Mouse (Mus musculus) midbrain, embryonic 13.5 days (tissue): ENCODE measurements around the gene Filip1l. TPM values are rescaled to one million over a fixed set of nuclear protein-coding genes. Genes with fewer than 3 reads are reported as not detected.

Experiments
- ATAC-seq: fragments of 200-750 bp; cut with Nextera tagmentation; 2 replicates; pipeline ENCODE4 v1.8.0; 2017; ENCODE audit warnings: mild to moderate bottlenecking, moderate TSS enrichment, moderate library complexity
- H3K27ac ChIP-seq: fragments of 300-500 bp; sonication (generic); 2 replicates; pipeline ENCODE4 v1.5.1; 2015; ENCODE audit warnings: inconsistent platforms, mild to moderate bottlenecking, moderate library complexity
- H3K27me3 ChIP-seq: fragments of 300-500 bp; sonication (generic); 2 replicates; pipeline ENCODE4 v1.6.1; 2015; ENCODE audit warnings: mild to moderate bottlenecking, inconsistent platforms
- H3K36me3 ChIP-seq: fragments of 300-500 bp; sonication (generic); 2 replicates; pipeline ENCODE4 v1.6.1; 2015; ENCODE audit warnings: mild to moderate bottlenecking, inconsistent platforms
- H3K4me1 ChIP-seq: fragments of 300-500 bp; sonication (generic); replicated peaks from 2 replicates; pipeline ENCODE4 v1.6.1; 2015; ENCODE audit warnings: inconsistent platforms
- H3K4me2 ChIP-seq: fragments of 300-500 bp; sonication (generic); replicated peaks from 2 replicates; pipeline ENCODE4 v1.6.1; 2015; ENCODE audit warnings: moderate library complexity, mild to moderate bottlenecking, inconsistent platforms
- H3K4me3 ChIP-seq: fragments of 300-500 bp; sonication (generic); replicated peaks from 2 replicates; pipeline ENCODE4 v1.5.1; 2015; ENCODE audit warnings: mild to moderate bottlenecking, inconsistent platforms
- H3K9ac ChIP-seq: fragments of 300-500 bp; sonication (generic); replicated peaks from 2 replicates; pipeline ENCODE4 v1.6.1; 2015; ENCODE audit warnings: mild to moderate bottlenecking, inconsistent platforms
- H3K9me3 ChIP-seq: fragments of 300-500 bp; sonication (generic); 2 replicates; pipeline ENCODE4 v1.6.1; 2016; ENCODE audit warnings: mild to moderate bottlenecking, inconsistent platforms
- WGBS: fragments of 180-500 bp; shearing (Covaris S2); methylation state at CpG from one replicate; pipeline ENCODE4 v1.1.7; 2015; 5-methylcytosine and 5-hydroxymethylcytosine counted together
- polyA plus RNA-seq: library from polyadenylated mRNA; unstranded; fragments of >200 nt; fragmentation: Nextera tagmentation; extraction: Ambion mirVana; gene quantifications from 2 replicates; pipeline ENCODE4 v1.2.1, GENCODE M21; 2015

Gene Filip1l
- polyA plus RNA-seq, 1 experiment from 2014 or later: 2.9 TPM

DNA sequence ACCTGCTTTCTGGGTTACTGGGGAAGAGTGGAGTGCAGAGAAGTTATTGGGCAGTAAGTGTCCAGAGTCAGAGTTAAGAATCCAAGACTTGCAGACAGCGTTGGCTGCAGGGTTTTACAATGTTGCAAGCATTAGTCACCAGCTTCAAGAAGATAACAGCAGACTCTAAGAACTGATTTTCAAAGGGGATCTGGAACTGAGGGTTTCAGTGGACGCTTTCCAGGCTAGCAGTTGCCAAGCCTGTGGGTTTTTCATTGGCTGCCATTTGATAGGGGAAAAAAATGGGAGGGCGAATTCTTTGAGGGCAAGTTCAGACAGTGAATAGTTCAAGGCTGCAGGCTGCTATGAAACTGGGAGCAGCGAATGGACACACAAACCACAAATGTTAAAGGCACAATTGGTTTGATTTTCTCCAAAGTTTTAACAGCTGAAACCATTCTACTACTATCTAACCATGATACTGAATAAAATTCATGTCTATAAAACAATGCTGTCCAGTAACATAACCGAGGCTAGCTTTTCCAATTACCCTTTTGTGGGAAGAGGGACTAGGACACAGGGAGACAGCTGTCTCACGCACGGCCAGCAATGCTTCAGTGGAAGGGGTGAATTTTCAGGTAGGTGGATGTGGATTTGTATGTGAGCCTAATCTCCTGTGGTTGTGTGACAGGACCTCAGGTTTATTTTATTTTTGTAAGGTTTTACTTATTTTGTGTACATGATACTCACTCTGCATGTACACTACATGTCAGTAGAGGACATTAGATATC is 74.8 kb downstream of the Filip1l start:
- Histone ChIP-seq H3K36me3 (no peaks in the 10 kb centered on the region), H3K4me3 (no peak overlapping the region), H3K9ac (no peak overlapping the region), H3K27me3 (no peaks in the 10 kb centered on the region), H3K4me2 (no peak overlapping the region), H3K9me3 (no peaks in the 10 kb centered on the region), H3K27ac (no peak overlapping the region), H3K4me1 (no peaks in the 10 kb centered on the region)
- no peak for ATAC-seq
- 89% methylated on average over 7 of the region's 7 CpGs for WGBS

- Histone ChIP-seq H3K27ac (no peak overlapping the region), H3K27me3 (no peaks in the 10 kb centered on the region), H3K4me2 (no peak overlapping the region), H3K36me3 (no peaks in the 10 kb centered on the region), H3K9me3 (no peaks in the 10 kb centered on the region), H3K9ac (no peak overlapping the region), H3K4me1 (no peaks in the 10 kb centered on the region), H3K4me3 (no peak overlapping the region)
- ATAC-seq: no peak
- WGBS: 97% methylated on average over 5 of the region's 5 CpGs
Observed at GRCm38 (mm10) chr16:57428977-57429376, 76.1 kb downstream of the Filip1l start.

GRCm38 (mm10) chr16:57431294-57431693 is 78.4 kb downstream of the Filip1l start:
- no peak overlapping the region for H3K27ac ChIP-seq
- H3K4me1 ChIP-seq: no peaks in the 10 kb centered on the region
- H3K27me3 ChIP-seq: no peaks in the 10 kb centered on the region
- H3K9ac ChIP-seq: no peak overlapping the region
- no peak for ATAC-seq
- H3K9me3 ChIP-seq: no peaks in the 10 kb centered on the region
- H3K36me3 ChIP-seq: no peaks in the 10 kb centered on the region
- no peak overlapping the region for H3K4me3 ChIP-seq
- no peak overlapping the region for H3K4me2 ChIP-seq
- WGBS: 96% methylated on average over 3 of the region's 3 CpGs

DNA sequence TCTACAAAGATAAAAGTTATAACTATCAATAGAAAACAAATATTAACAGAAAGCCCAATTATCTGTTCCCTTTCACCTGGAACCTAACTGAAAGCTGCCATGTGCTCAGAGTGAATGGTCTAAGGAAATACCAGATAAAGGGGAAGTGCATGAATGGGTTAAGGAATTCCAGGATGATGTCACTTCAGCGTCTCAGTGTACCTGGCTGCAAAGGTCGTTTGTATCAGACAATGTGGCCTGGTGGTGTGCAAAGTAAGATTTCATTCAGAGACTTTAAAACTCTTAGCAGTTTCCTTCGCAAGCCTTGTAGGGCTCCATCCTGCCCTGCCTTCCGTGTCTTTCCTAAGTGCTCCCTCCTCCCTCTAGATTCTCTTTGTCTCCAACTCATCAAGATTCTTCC is 80.3 kb downstream of the Filip1l start:
- Histone ChIP-seq H3K9ac (no peak overlapping the region), H3K27me3 (no peaks in the 10 kb centered on the region), H3K36me3 (no peaks in the 10 kb centered on the region), H3K4me3 (no peak overlapping the region), H3K9me3 (no peaks in the 10 kb centered on the region), H3K27ac (no peak overlapping the region), H3K4me1 (no peaks in the 10 kb centered on the region), H3K4me2 (no peak overlapping the region)
- no peak for ATAC-seq
- WGBS: 80% methylated on average over 4 of the region's 4 CpGs

DNA sequence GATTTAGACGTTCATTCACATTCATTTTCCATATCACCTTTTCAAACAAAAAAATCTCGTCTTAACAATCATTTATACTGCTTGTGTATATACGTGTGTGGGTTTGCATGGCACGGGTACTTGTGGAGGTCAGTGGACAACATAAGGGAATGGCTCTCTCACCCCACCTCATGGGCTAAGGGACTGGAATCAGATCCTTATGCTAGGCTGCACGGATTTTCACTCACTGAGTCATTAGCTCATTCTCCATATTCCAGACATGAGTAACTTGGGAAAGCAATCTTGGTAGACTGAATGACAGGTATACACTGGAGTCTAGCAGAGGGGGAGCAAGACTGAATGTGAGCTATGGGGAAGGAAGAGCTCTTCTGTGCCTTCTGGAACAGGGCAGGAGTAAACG is 80.8 kb downstream of the Filip1l start:
- WGBS: 92% methylated on average over 6 of the region's 6 CpGs
- no peaks in the 10 kb centered on the region for H3K9me3 ChIP-seq
- ATAC-seq: no peak
- no peaks in the 10 kb centered on the region for H3K27me3 ChIP-seq
- no peak overlapping the region for H3K27ac ChIP-seq
- H3K4me1 ChIP-seq: no peaks in the 10 kb centered on the region
- H3K36me3 ChIP-seq: no peaks in the 10 kb centered on the region
- no peak overlapping the region for H3K9ac ChIP-seq
- no peak overlapping the region for H3K4me3 ChIP-seq
- H3K4me2 ChIP-seq: no peak overlapping the region

DNA sequence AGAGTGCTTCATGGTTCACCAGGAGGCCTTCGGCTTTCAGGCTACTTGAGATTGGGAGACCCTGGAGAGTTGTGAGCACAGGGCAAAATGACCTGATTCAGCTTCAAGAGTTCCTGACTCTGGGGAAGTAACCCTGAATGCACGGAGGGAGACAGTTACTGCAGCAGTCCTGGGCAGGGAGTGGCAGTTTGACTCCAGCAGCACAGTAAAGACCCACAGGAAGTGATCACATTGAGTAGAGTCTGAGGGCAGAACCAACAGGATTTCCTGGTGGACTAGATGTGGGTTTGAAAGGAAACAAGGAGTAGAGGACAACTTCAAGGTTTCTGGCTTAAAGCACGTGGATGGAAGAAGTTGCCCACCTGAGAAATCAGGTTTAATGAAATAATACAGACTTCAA is 81.7 kb downstream of the Filip1l start:
- Histone ChIP-seq H3K4me2 (no peak overlapping the region), H3K27ac (no peak overlapping the region), H3K9ac (no peak overlapping the region), H3K36me3 (no peaks in the 10 kb centered on the region), H3K27me3 (no peaks in the 10 kb centered on the region), H3K9me3 (no peaks in the 10 kb centered on the region), H3K4me1 (no peaks in the 10 kb centered on the region), H3K4me3 (no peak overlapping the region)
- 84% methylated on average over 3 of the region's 3 CpGs for WGBS
- no peak for ATAC-seq

DNA sequence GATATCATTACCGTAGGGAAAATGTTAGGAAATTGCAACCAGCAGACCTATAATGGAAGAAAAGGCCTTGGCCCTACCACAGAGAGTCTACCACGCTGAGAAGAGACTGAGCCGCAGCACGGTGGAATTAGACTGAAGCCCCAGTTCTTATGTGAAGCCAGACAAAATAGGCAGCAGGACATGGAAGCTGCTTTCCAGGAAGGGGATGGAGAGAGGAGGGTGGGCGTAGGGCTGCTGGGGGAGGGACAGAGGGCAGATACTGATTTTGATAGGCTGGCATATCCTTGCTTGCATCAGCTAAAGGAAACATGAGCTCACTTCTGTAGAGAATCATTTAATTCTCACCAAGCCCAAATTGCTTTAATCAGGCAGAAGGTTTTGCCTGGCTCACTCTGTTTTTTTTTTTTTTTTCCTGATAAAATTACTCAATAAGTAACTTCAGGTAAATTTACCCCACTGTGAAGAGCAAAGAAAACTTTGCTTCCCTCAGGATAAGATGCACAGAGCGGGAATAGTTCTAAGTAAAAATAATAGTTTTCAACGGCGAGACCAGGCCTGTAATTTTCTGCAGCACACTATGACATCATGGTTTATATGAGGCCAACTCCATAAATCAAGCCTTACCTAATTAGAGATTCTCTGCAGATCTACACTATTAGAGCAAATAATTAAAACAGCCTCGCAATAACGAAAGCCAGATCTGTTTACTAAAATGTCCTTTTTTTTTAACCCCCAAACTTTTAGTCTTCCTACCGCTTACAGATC is 84.8 kb downstream of the Filip1l start:
- Histone ChIP-seq H3K9ac (no peak overlapping the region), H3K4me3 (no peak overlapping the region), H3K4me2 (no peak overlapping the region), H3K27me3 (no peaks in the 10 kb centered on the region), H3K27ac (no peak overlapping the region), H3K9me3 (no peaks in the 10 kb centered on the region), H3K36me3 (no peaks in the 10 kb centered on the region), H3K4me1 (no peaks in the 10 kb centered on the region)
- no peak for ATAC-seq
- WGBS: 81% methylated on average over 11 of the region's 11 CpGs

DNA sequence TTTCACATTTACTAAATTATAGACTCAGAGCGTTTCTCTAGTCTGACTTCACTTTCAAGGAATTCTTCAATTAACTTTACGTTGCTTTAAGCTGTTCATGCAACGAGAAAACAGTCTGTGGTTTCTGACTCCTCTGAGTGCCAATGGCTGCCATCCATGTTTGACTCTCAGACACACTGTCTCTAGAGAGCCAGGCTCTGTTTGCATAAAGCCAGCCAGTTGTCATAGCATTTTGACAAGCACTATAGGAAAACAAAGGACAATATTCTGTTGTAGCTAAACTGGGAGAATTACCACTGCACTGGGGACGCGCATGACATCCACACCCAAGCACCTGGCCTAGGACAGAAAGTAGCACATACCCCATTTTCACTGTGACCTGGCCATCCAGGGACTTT is 85.4 kb downstream of the Filip1l start:
- WGBS: 86% methylated on average over 5 of the region's 5 CpGs
- H3K9me3 ChIP-seq: no peaks in the 10 kb centered on the region
- H3K27me3 ChIP-seq: no peaks in the 10 kb centered on the region
- no peak overlapping the region for H3K27ac ChIP-seq
- no peaks in the 10 kb centered on the region for H3K36me3 ChIP-seq
- H3K4me3 ChIP-seq: no peak overlapping the region
- no peaks in the 10 kb centered on the region for H3K4me1 ChIP-seq
- H3K9ac ChIP-seq: no peak overlapping the region
- peak; percentile 62; the same call in 1 of the 2 replicates for ATAC-seq
- H3K4me2 ChIP-seq: no peak overlapping the region

- H3K4me3 ChIP-seq: no peak overlapping the region
- no peaks in the 10 kb centered on the region for H3K9me3 ChIP-seq
- H3K27me3 ChIP-seq: no peaks in the 10 kb centered on the region
- no peak for ATAC-seq
- 80% methylated on average over 11 of the region's 11 CpGs for WGBS
- H3K4me2 ChIP-seq: no peak overlapping the region
- no peak overlapping the region for H3K9ac ChIP-seq
- H3K36me3 ChIP-seq: no peaks in the 10 kb centered on the region
- H3K4me1 ChIP-seq: no peaks in the 10 kb centered on the region
- H3K27ac ChIP-seq: no peak overlapping the region
Observed at GRCm38 (mm10) chr16:57439206-57439605, 86.3 kb downstream of the Filip1l start.

GRCm38 (mm10) chr16:57440706-57441437 is 88.0 kb downstream of the Filip1l start:
- no peaks in the 10 kb centered on the region for H3K9me3 ChIP-seq
- H3K4me1 ChIP-seq: no peaks in the 10 kb centered on the region
- WGBS: 90% methylated on average over 10 of the region's 10 CpGs
- no peak overlapping the region for H3K4me3 ChIP-seq
- no peaks in the 10 kb centered on the region for H3K27me3 ChIP-seq
- no peak for ATAC-seq
- H3K27ac ChIP-seq: no peak overlapping the region
- no peaks in the 10 kb centered on the region for H3K36me3 ChIP-seq
- no peak overlapping the region for H3K4me2 ChIP-seq
- H3K9ac ChIP-seq: no peak overlapping the region

- no peaks in the 10 kb centered on the region for H3K27me3 ChIP-seq
- H3K4me1 ChIP-seq: no peaks in the 10 kb centered on the region
- H3K9ac ChIP-seq: no peak overlapping the region
- WGBS: 80% methylated on average over 10 of the region's 10 CpGs
- no peak overlapping the region for H3K4me2 ChIP-seq
- no peaks in the 10 kb centered on the region for H3K36me3 ChIP-seq
- no peak for ATAC-seq
- peaks cover 6% of the 10 kb centered on the region for H3K9me3 ChIP-seq
- no peak overlapping the region for H3K4me3 ChIP-seq
- no peak overlapping the region for H3K27ac ChIP-seq
Observed at GRCm38 (mm10) chr16:57445096-57446094, 92.5 kb downstream of the Filip1l start.
